Comparison of ENCODE assay signal across 15 mouse cellular contexts in the genomic region with DNA sequence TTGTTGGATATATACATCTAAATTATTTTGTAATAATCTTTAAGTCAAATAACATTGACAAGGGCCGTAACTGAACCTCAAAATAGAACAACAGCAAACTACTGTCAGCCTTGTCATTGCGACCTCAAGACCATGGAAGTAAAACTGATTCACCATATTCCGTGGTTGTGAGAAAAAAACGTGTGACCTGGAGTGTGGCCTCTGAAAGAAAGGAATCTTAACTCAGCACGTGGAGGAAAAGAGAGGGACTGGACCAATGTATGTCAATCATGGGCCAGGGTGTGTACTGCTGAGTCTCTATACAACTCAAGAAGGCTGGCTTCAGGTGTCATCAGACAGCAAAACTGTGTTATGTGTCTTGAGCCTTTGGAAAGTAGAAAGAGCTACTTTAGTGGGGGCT.
"Had no signal": no experiment of that assay in that cellular context is flagged by ENCODE, and none has a peak within 500 bp of the region (broad histone marks: within the 10 kb centered on the region; RNA-seq: fewer than 3 reads in every experiment).

No protein-coding gene starts in this region.

- H3K27ac ChIP-seq: midbrain, embryonic 10.5 days; midbrain, embryonic 12.5 days; neural tube, embryonic 12.5 days had no signal

- DNase-seq: lung, adult 18-20 months; lung, embryonic 14.5 days; lung, postnatal 10 days; lung, postnatal 4 days; midbrain, embryonic 14.5 days; right cerebral cortex, postnatal 25 days; right cerebral cortex, postnatal 4 days; spleen, adult 18-20 months; thymus, adult 18-20 months; thymus, postnatal 14 days; thymus, postnatal 36 days had no signal

- H3K36me3 ChIP-seq: midbrain, embryonic 10.5 days; midbrain, embryonic 12.5 days; neural tube, embryonic 12.5 days had no signal

- H3K4me1 ChIP-seq: midbrain, embryonic 10.5 days; midbrain, embryonic 12.5 days; neural tube, embryonic 12.5 days had no signal

- ATAC-seq: midbrain, embryonic 16.5 days had no signal

- H3K27me3 ChIP-seq: midbrain, embryonic 12.5 days; neural tube, embryonic 12.5 days had no signal

- H3K9me3 ChIP-seq: midbrain, embryonic 10.5 days; midbrain, embryonic 12.5 days; neural tube, embryonic 12.5 days had no signal

- H3K9ac ChIP-seq: lung, embryonic 14.5 days; midbrain, embryonic 12.5 days; neural tube, embryonic 12.5 days had no signal

- H3K4me2 ChIP-seq: lung, embryonic 14.5 days; midbrain, embryonic 12.5 days; neural tube, embryonic 12.5 days had no signal

- H3K4me3 ChIP-seq: midbrain, embryonic 10.5 days; midbrain, embryonic 12.5 days; neural tube, embryonic 12.5 days had no signal
